Mouse (Mus musculus): ENCODE data around the gene Dnmbp. TPM values are rescaled to one million over a fixed set of nuclear protein-coding genes. Genes with fewer than 3 reads are reported as not detected.

The Dnmbp gene
- polyA plus RNA-seq, 2 experiments, result 23.3 to 33.0 TPM

DNA sequence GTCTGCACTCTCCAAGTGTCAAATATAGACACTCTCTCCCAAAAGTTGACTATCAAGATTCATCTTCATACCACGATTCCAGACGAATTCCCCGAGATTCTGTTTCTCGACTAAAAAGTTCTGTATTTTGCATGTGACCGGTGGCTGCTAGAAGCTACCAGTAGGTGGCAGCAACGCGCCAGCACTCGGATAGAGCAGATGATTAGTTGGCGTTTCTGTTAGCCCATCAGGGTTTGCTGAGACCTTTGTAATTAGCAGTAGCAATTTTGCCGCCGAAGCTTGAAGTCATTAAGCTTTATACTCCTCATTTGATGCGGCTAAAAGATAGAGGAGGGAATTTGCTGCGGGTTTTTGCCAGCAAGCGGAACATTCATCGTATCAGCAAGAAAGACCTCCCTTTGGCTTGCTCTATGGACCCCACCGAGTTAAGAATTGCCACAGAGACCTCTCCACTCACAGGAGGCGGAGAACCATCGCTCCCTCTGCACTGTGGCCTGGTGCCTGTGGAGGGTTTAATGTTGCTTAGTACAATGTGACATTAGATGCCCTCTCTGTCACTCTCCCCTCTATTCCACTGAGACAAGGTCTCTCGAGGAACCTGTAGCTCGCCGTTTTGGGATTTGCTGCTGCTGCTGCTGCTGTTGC lies 107.4 kb downstream of the Dnmbp start:
- Histone ChIP-seq H3K36me3 (ENCODE audit: control insufficient read depth, insufficient read depth, low read length) (no peaks in the 10 kb centered on the region), H3K4me1 (ENCODE audit: control insufficient read depth, insufficient read depth, low read length) (no peaks in the 10 kb centered on the region), H3K27me3 (ENCODE audit: control insufficient read depth, insufficient read depth, low read length) (no peaks in the 10 kb centered on the region), H3K4me3 (replicated peaks; ENCODE audit: low read length) (no peak overlapping the region), H3K4me2 (replicated peaks; ENCODE audit: low read depth, low read length, severe bottlenecking) (no peak overlapping the region; the same call in 1 of the 2 replicates), H3K27ac (replicated peaks; ENCODE audit: low read depth, low read length) (no peak overlapping the region), H3K9me3 (ENCODE audit: control insufficient read depth, low read length) (no peaks in the 10 kb centered on the region), H3K9ac (ENCODE audit: low read depth, low read length, severe bottlenecking) (no peak overlapping the region)
- DNase-seq (ENCODE audit: low spot score) (peak; percentile 80), ATAC-seq (ENCODE audit: low FRiP score, low read depth) (no peak)
- no peak for TF ChIP-seq POLR2A (IDR thresholded peaks at IDR 0.05; ENCODE audit: borderline replicate concordance, extremely low read depth, insufficient read depth, insufficient read length)
- WGBS, result 30% methylated on average over 21 of the region's 21 CpGs

DNA sequence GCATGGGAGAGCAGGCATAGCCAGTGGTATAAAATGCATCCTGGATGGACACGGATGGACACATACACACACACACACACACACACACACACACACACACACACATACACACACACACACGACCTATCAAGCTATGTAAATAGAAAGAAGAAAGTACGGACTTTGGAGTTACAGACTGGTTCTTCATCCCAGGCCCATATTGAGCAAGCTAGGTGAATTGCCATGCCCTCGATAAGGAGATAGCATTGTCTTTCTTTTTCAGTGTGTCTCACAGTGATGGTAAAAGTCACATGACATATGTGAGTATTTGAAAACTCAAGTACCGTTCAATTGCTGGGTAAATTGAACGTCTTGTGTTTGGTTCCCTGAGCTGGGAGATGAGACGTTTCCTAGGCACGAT lies 113.1 kb downstream of the Dnmbp start:
- no peak for TF ChIP-seq POLR2A (IDR thresholded peaks at IDR 0.05; ENCODE audit: borderline replicate concordance, extremely low read depth, insufficient read depth, insufficient read length)
- Histone ChIP-seq H3K36me3 (ENCODE audit: control insufficient read depth, insufficient read depth, low read length) (no peaks in the 10 kb centered on the region), H3K4me2 (replicated peaks; ENCODE audit: low read depth, low read length, severe bottlenecking) (no peak overlapping the region), H3K4me3 (replicated peaks; ENCODE audit: low read length) (no peak overlapping the region), H3K4me1 (ENCODE audit: control insufficient read depth, insufficient read depth, low read length) (no peaks in the 10 kb centered on the region), H3K27ac (replicated peaks; ENCODE audit: low read depth, low read length) (no peak overlapping the region), H3K27me3 (ENCODE audit: control insufficient read depth, insufficient read depth, low read length) (no peaks in the 10 kb centered on the region), H3K9me3 (ENCODE audit: control insufficient read depth, low read length) (no peaks in the 10 kb centered on the region), H3K9ac (ENCODE audit: low read depth, low read length, severe bottlenecking) (no peak overlapping the region)
- ATAC-seq (ENCODE audit: low FRiP score, low read depth), result no peak
- 77% methylated on average over 8 of the region's 8 CpGs for WGBS
- no peak for DNase-seq (ENCODE audit: low spot score)

DNA sequence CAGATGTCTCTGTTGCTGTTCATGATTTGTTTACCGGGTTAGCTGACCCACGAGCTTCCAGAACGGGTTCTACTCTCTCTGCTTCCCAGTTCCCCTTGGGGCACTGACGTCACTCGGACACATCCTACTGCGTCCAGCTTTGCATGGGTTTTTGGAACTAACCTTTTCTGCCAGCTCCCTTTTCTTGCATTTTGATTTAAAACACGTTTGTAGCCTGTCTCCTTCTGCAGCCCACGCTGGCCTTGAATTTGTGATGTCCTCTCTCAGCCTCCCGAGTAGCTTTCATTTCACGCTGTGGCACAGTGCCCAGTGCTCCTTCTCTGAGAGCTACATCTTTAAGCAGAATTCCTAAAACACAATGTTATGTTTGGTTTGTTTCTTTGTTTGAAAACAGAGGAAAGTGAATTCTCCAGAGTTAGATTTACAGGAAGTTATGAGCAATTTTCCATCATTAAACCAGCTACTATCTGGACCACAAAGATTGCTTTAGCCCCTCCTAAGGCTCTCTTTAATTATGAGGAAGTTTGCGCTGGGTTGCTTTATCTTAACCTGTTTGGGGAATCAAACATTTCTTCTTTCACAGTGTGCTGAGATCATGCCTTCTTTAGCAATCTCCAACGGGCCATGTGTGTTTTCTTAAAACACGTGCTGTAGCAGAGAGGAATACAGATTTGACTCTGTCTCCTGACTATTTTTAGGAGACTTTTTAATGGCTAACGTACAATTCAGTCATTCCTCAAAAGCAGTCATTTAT lies 124.2 kb downstream of the Dnmbp start:
- no peaks in the 10 kb centered on the region for H3K9me3 ChIP-seq (ENCODE audit: control insufficient read depth, low read length)
- H3K4me2 ChIP-seq (replicated peaks; ENCODE audit: low read depth, low read length, severe bottlenecking), result no peak overlapping the region
- no peak overlapping the region for H3K4me3 ChIP-seq (replicated peaks; ENCODE audit: low read length)
- no peak overlapping the region for H3K27ac ChIP-seq (replicated peaks; ENCODE audit: low read depth, low read length)
- no peak for TF ChIP-seq POLR2A (IDR thresholded peaks at IDR 0.05; ENCODE audit: borderline replicate concordance, extremely low read depth, insufficient read depth, insufficient read length)
- DNase-seq (ENCODE audit: low spot score) (peak; percentile 37), ATAC-seq (ENCODE audit: low FRiP score, low read depth) (no peak)
- H3K27me3 ChIP-seq (ENCODE audit: control insufficient read depth, insufficient read depth, low read length), result no peaks in the 10 kb centered on the region
- no peaks in the 10 kb centered on the region for H3K4me1 ChIP-seq (ENCODE audit: control insufficient read depth, insufficient read depth, low read length)
- no peaks in the 10 kb centered on the region for H3K36me3 ChIP-seq (ENCODE audit: control insufficient read depth, insufficient read depth, low read length)
- WGBS, result 66% methylated on average over 14 of the region's 14 CpGs
- no peak overlapping the region for H3K9ac ChIP-seq (ENCODE audit: low read depth, low read length, severe bottlenecking)

DNA sequence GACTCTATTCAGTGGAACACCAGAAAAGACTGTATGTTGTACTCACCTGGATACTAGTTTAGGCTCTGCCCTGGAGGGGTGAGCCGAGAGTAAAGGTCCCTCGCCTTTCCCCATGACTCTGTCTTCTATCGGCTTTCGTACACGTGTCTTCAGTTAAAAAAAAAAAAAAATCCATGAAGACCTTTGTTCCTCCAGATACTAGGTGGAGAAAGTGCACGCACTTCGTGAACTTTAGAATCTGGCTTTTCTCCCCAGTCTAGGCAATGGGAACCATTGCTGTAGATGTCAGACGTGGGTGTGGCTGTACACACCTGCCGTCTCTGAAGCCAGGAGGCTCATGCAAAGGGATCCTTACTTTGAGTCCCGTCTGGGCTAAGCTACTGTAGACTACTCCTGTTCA lies 126.7 kb downstream of the Dnmbp start:
- DNase-seq (ENCODE audit: low spot score), result no peak
- Histone ChIP-seq H3K36me3 (ENCODE audit: control insufficient read depth, insufficient read depth, low read length) (no peaks in the 10 kb centered on the region), H3K27ac (replicated peaks; ENCODE audit: low read depth, low read length) (no peak overlapping the region), H3K27me3 (ENCODE audit: control insufficient read depth, insufficient read depth, low read length) (no peaks in the 10 kb centered on the region), H3K4me1 (ENCODE audit: control insufficient read depth, insufficient read depth, low read length) (no peaks in the 10 kb centered on the region), H3K4me3 (replicated peaks; ENCODE audit: low read length) (no peak overlapping the region), H3K9me3 (ENCODE audit: control insufficient read depth, low read length) (no peaks in the 10 kb centered on the region), H3K4me2 (replicated peaks; ENCODE audit: low read depth, low read length, severe bottlenecking) (no peak overlapping the region), H3K9ac (ENCODE audit: low read depth, low read length, severe bottlenecking) (no peak overlapping the region)
- TF ChIP-seq POLR2A (IDR thresholded peaks at IDR 0.05; ENCODE audit: borderline replicate concordance, extremely low read depth, insufficient read depth, insufficient read length), result no peak
- no peak for ATAC-seq (ENCODE audit: low FRiP score, low read depth)
- 74% methylated on average over 10 of the region's 10 CpGs for WGBS

DNA sequence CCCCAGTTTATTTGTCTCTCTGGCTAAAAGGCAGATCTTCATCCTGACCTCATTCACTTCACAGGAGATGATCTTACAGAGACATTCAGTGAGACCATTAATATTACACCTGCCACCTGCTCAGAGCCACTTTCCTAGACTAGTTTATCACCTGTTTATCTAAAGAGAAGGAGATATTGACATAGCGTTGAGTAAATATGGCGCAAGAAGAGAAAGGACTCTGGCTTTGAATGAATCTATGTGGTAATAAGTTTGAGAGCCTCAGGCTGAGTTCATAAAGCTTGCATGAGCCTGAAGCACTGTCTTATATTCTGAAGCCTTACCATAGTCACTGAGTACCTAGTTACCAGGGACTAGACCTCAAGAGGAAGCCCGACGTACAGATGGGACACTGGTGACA lies 128.6 kb downstream of the Dnmbp start:
- Histone ChIP-seq H3K9me3 (ENCODE audit: control insufficient read depth, low read length) (no peaks in the 10 kb centered on the region), H3K4me2 (replicated peaks; ENCODE audit: low read depth, low read length, severe bottlenecking) (no peak overlapping the region), H3K4me3 (replicated peaks; ENCODE audit: low read length) (no peak overlapping the region), H3K27ac (replicated peaks; ENCODE audit: low read depth, low read length) (no peak overlapping the region), H3K9ac (ENCODE audit: low read depth, low read length, severe bottlenecking) (no peak overlapping the region), H3K27me3 (ENCODE audit: control insufficient read depth, insufficient read depth, low read length) (no peaks in the 10 kb centered on the region), H3K36me3 (ENCODE audit: control insufficient read depth, insufficient read depth, low read length) (no peaks in the 10 kb centered on the region), H3K4me1 (ENCODE audit: control insufficient read depth, insufficient read depth, low read length) (no peaks in the 10 kb centered on the region)
- WGBS, result 98% methylated on average over 4 of the region's 4 CpGs
- no peak for TF ChIP-seq POLR2A (IDR thresholded peaks at IDR 0.05; ENCODE audit: borderline replicate concordance, extremely low read depth, insufficient read depth, insufficient read length)
- ATAC-seq (ENCODE audit: low FRiP score, low read depth) (no peak), DNase-seq (ENCODE audit: low spot score) (no peak)
